Mouse (Mus musculus): ENCODE measurements around the gene Ephb2. TPM values are rescaled to one million over a fixed set of nuclear protein-coding genes. Genes with fewer than 3 reads are reported as not detected.

The Ephb2 gene
- polyA plus RNA-seq, 1 experiment from 2014 or later, result 0.08 TPM

DNA sequence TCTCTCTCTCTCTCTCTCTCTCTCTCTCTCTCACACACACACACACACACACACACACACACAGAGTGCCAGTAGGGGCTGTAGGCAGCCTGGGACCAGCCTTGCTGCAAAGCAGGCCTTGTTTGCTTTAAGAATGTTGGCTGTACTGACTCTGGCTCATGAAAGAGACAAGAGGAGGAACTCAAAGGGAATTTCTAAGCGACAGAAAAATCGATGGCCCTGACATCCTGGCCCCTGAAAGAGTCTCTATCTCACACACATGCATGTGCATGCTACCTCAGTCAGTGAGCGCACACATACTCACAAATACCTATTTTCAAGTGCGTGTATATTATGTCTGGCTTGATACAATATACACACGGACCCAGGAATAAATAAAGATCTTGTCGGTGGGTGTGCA, 79.3 kb downstream of the Ephb2 start:
- H3K9ac ChIP-seq (replicated peaks), result no peak overlapping the region
- ATAC-seq (no peak), DNase-seq (no peak)
- no peak for TF ChIP-seq EP300 (IDR thresholded peaks at IDR 0.05; ENCODE audit: low read depth)
- TF ChIP-seq CTCF (IDR thresholded peaks at IDR 0.05; ENCODE audit: low read depth), result no peak
- no peak overlapping the region for H3K27ac ChIP-seq (ENCODE audit: low read depth)
- H3K4me1 ChIP-seq (ENCODE audit: insufficient read depth), result 0 out of 2 replicates have a peak, but pooled peaks cover 3% of the 10 kb centered on the region
- H3K27me3 ChIP-seq (ENCODE audit: insufficient read depth, low read length), result peaks cover 14% of the 10 kb centered on the region; the same call in 1 of the 2 replicates
- H3K9me3 ChIP-seq (ENCODE audit: low read length), result no peaks in the 10 kb centered on the region
- WGBS (ENCODE audit: insufficient replicate concordance), result 61% methylated on average over 6 of the region's 6 CpGs
- no peak overlapping the region for H3K4me3 ChIP-seq (ENCODE audit: low read depth, low read length)
- H3K4me2 ChIP-seq (ENCODE audit: low read depth, low read length), result no peak overlapping the region
- H3K36me3 ChIP-seq (replicated peaks; ENCODE audit: insufficient read depth, low read length), result no peaks in the 10 kb centered on the region

DNA sequence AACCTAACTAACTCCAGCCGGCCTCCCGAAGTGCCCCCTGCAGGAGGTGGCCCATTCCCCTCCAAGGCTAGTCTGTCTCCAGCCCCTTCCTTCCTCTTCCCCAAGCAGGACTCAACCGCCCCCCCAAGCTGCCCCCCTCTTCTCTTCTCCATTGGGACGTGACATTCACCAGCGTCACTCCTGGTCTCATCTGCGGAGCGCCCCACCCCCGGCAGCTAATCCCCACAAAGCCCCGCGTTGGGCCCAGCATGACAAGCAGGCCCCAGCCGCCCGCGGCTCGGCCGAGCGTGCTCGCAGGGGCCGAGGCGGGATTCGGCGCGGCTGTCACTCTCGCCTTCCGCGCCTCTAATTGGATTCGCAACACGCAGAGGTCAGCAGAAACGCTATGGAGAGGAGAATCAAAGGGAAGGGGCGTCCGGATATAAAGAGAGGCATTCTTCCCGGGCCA, 80.4 kb downstream of the Ephb2 start:
- ATAC-seq (no peak), DNase-seq (peak; percentile 27)
- no peak overlapping the region for H3K9ac ChIP-seq (replicated peaks)
- H3K27ac ChIP-seq (ENCODE audit: low read depth), result no peak overlapping the region
- no peaks in the 10 kb centered on the region for H3K9me3 ChIP-seq (ENCODE audit: low read length)
- peaks cover 14% of the 10 kb centered on the region; the same call in 1 of the 2 replicates for H3K27me3 ChIP-seq (ENCODE audit: insufficient read depth, low read length)
- TF ChIP-seq CTCF (IDR thresholded peaks at IDR 0.05; ENCODE audit: low read depth), result no peak
- TF ChIP-seq EP300 (IDR thresholded peaks at IDR 0.05; ENCODE audit: low read depth), result no peak
- peak overlapping the region; percentile 58 for H3K4me2 ChIP-seq (ENCODE audit: low read depth, low read length)
- no peaks in the 10 kb centered on the region for H3K36me3 ChIP-seq (replicated peaks; ENCODE audit: insufficient read depth, low read length)
- WGBS (ENCODE audit: insufficient replicate concordance), result 2% methylated on average over 31 of the region's 31 CpGs
- peak overlapping the region; percentile 31 for H3K4me3 ChIP-seq (ENCODE audit: low read depth, low read length)
- 0 out of 2 replicates have a peak, but pooled peaks cover 3% of the 10 kb centered on the region for H3K4me1 ChIP-seq (ENCODE audit: insufficient read depth)

- H3K4me2 ChIP-seq (ENCODE audit: low read depth, low read length), result no peak overlapping the region
- H3K36me3 ChIP-seq (replicated peaks; ENCODE audit: insufficient read depth, low read length), result no peaks in the 10 kb centered on the region
- 0 out of 2 replicates have a peak, but pooled peaks cover 3% of the 10 kb centered on the region for H3K4me1 ChIP-seq (ENCODE audit: insufficient read depth)
- H3K9ac ChIP-seq (replicated peaks), result no peak overlapping the region
- H3K4me3 ChIP-seq (ENCODE audit: low read depth, low read length), result no peak overlapping the region
- peaks cover 14% of the 10 kb centered on the region; the same call in 1 of the 2 replicates for H3K27me3 ChIP-seq (ENCODE audit: insufficient read depth, low read length)
- no peak overlapping the region for H3K27ac ChIP-seq (ENCODE audit: low read depth)
- ATAC-seq (no peak), DNase-seq (no peak)
- no peak for TF ChIP-seq EP300 (IDR thresholded peaks at IDR 0.05; ENCODE audit: low read depth)
- WGBS (ENCODE audit: insufficient replicate concordance), result 58% methylated on average over 8 of the region's 8 CpGs
- H3K9me3 ChIP-seq (ENCODE audit: low read length), result no peaks in the 10 kb centered on the region
Observed at GRCm38 (mm10) chr4:136754256-136754655, 81.5 kb downstream of the Ephb2 start.

DNA sequence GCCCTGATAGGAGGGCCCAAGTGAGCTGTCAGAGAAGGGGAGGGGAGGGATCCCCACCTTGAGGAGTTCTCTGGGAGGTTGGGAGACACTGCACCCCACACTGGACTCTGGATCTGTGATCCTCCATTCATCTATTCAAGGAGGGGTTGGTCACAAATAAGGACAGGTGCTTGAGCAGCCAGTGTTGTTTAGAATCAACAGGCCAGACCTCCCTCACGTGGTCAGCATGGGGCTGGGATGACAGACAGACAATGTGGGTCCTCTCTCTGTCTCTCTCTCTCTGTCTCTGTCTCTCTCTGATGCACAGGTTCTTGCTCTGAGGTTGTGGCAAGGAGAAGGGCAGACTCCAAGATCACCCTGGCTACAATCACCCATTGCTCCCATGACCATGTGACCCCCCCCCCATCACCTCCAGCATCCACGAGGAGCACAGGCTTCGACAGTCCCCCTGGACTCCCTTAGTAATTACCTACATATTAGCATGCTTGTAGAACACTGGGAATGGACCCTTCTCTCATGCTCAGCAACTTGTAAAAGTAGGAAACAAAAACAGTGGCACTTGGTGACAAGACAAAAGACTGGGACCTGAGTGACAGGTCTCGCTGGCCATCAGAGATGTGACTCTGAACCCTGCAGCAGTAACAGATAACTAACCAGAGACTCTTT, 84.3 kb downstream of the Ephb2 start:
- ATAC-seq, result no peak
- no peak overlapping the region for H3K4me3 ChIP-seq (ENCODE audit: low read depth, low read length)
- H3K27ac ChIP-seq (ENCODE audit: low read depth), result no peak overlapping the region
- no peak overlapping the region for H3K9ac ChIP-seq (replicated peaks)
- TF ChIP-seq CTCF (IDR thresholded peaks at IDR 0.05; ENCODE audit: low read depth) (no peak), EP300 (IDR thresholded peaks at IDR 0.05; ENCODE audit: low read depth) (no peak)
- DNase-seq, result no peak
- H3K4me2 ChIP-seq (ENCODE audit: low read depth, low read length), result no peak overlapping the region
- H3K9me3 ChIP-seq (ENCODE audit: low read length), result no peaks in the 10 kb centered on the region
- H3K27me3 ChIP-seq (ENCODE audit: insufficient read depth, low read length), result peaks cover 14% of the 10 kb centered on the region; the same call in 1 of the 2 replicates
- WGBS (ENCODE audit: insufficient replicate concordance), result 55% methylated on average over 4 of the region's 4 CpGs
- H3K36me3 ChIP-seq (replicated peaks; ENCODE audit: insufficient read depth, low read length), result no peaks in the 10 kb centered on the region
- 0 out of 2 replicates have a peak, but pooled peaks cover 3% of the 10 kb centered on the region for H3K4me1 ChIP-seq (ENCODE audit: insufficient read depth)

- no peak for ATAC-seq
Observed at GRCm38 (mm10) chr4:136750578-136751338, 85.0 kb downstream of the Ephb2 start.

More at GRCm38 (mm10) chr4:136750578-136751338, 85.0 kb downstream of the Ephb2 start:
- 71% methylated on average over 19 of the region's 19 CpGs for WGBS (ENCODE audit: insufficient replicate concordance)
- Histone ChIP-seq H3K4me3 (ENCODE audit: low read depth, low read length) (no peak overlapping the region), H3K27me3 (ENCODE audit: insufficient read depth, low read length) (peaks cover 9% of the 10 kb centered on the region; the same call in 1 of the 2 replicates), H3K4me2 (ENCODE audit: low read depth, low read length) (no peak overlapping the region), H3K9ac (replicated peaks) (no peak overlapping the region), H3K4me1 (ENCODE audit: insufficient read depth) (0 out of 2 replicates have a peak, but pooled peaks cover 2% of the 10 kb centered on the region), H3K27ac (ENCODE audit: low read depth) (no peak overlapping the region), H3K36me3 (replicated peaks; ENCODE audit: insufficient read depth, low read length) (no peaks in the 10 kb centered on the region), H3K9me3 (ENCODE audit: low read length) (no peaks in the 10 kb centered on the region)
- TF ChIP-seq CTCF (IDR thresholded peaks at IDR 0.05; ENCODE audit: low read depth), result no peak
- TF ChIP-seq EP300 (IDR thresholded peaks at IDR 0.05; ENCODE audit: low read depth), result no peak
- DNase-seq, result no peak
